Mouse (Mus musculus) heart, postnatal 0 days (tissue): ENCODE data around the gene Ppp1r16b.

Experiments
- CTCF ChIP-seq: IDR thresholded peaks from 2 replicates; pipeline ENCODE4 v1.5.1; 2016; ENCODE audit warnings: antibody characterized with exemption, control low read depth, low read depth
- EP300 ChIP-seq: IDR thresholded peaks from 2 replicates; pipeline ENCODE4 v1.6.1; 2016; ENCODE audit warnings: antibody characterized with exemption, low read depth

GRCm38 (mm10) chr2:158803575-158803974 lies 138.4 kb downstream of the Ppp1r16b start:
- TF ChIP-seq CTCF (no peak), EP300 (no peak)
